Mouse (Mus musculus) ES-Bruce4 (cell line): ENCODE measurements around the gene Wrnip1. TPM values are rescaled to one million over a fixed set of nuclear protein-coding genes. Genes with fewer than 3 reads are reported as not detected.

Experiments
- H3K27ac ChIP-seq: 2 replicates; pipeline ENCODE4 v1.5.1; 2012; ENCODE audit warnings: low read length, inconsistent platforms; ENCODE audit not compliant: insufficient read depth
- H3K27me3 ChIP-seq: 2 replicates; pipeline ENCODE4 v1.6.1; 2012; ENCODE audit warnings: mild to moderate bottlenecking, low read length, inconsistent platforms; ENCODE audit not compliant: control insufficient read depth, poor library complexity, insufficient read depth, severe bottlenecking
- H3K36me3 ChIP-seq: 2 replicates; pipeline ENCODE4 v1.6.1; 2012; ENCODE audit warnings: inconsistent platforms, mild to moderate bottlenecking, low read length, moderate library complexity; ENCODE audit not compliant: control insufficient read depth, poor library complexity, insufficient read depth, severe bottlenecking
- H3K4me1 ChIP-seq: one replicate; pipeline ENCODE4 v1.8.1; 2011; ENCODE audit warnings: low read length; ENCODE audit not compliant: control insufficient read depth, insufficient read depth
- H3K4me3 ChIP-seq: 2 replicates; pipeline ENCODE4 v1.5.1; 2011; ENCODE audit warnings: low read depth, mild to moderate bottlenecking, low read length
- H3K9ac ChIP-seq: 2 replicates; pipeline ENCODE4 v1.6.1; 2012; ENCODE audit warnings: low read depth, mild to moderate bottlenecking, inconsistent platforms; ENCODE audit not compliant: poor library complexity, severe bottlenecking
- H3K9me3 ChIP-seq: replicated peaks from 2 replicates; pipeline ENCODE4 v1.6.1; 2012; ENCODE audit warnings: mild to moderate bottlenecking, low read length, inconsistent platforms; ENCODE audit not compliant: control insufficient read depth, poor library complexity, insufficient read depth, severe bottlenecking
- CTCF ChIP-seq: IDR thresholded peaks from one replicate; pipeline ENCODE4 v1.8.1; 2011; ENCODE audit warnings: low read depth, low read length
- EP300 ChIP-seq: IDR thresholded peaks from 2 replicates; pipeline ENCODE4 v1.6.1; 2011; ENCODE audit warnings: low read depth, low read length; ENCODE audit not compliant: insufficient read depth
- POLR2A ChIP-seq: IDR thresholded peaks from one replicate; pipeline ENCODE4 v1.8.1; 2011; ENCODE audit warnings: low read length; ENCODE audit not compliant: insufficient read depth
- polyA plus RNA-seq: library from polyadenylated mRNA; stranded (reverse); fragments of >200 nt; gene quantifications from 2 replicates; pipeline ENCODE4 v1.2.4, GENCODE M21; 2011; ENCODE audit warnings: low read depth; ENCODE audit not compliant: missing spikeins, insufficient read depth, insufficient read length

The Wrnip1 gene
- polyA plus RNA-seq, 1 experiment = 21.5 TPM

- Histone ChIP-seq H3K9ac (no peak overlapping the region), H3K36me3 (no peaks in the 10 kb centered on the region), H3K4me1 (no peaks in the 10 kb centered on the region), H3K9me3 (no peaks in the 10 kb centered on the region), H3K27ac (no peak overlapping the region), H3K27me3 (no peaks in the 10 kb centered on the region), H3K4me3 (no peak overlapping the region)
- no peak for TF ChIP-seq EP300
- no peak for TF ChIP-seq CTCF
- no peak for TF ChIP-seq POLR2A
These were observed 25.4 kb downstream of the Wrnip1 start for GRCm38 (mm10) chr13:32827111-32827822.

- Histone ChIP-seq H3K27me3 (no peaks in the 10 kb centered on the region), H3K4me1 (no peaks in the 10 kb centered on the region), H3K36me3 (no peaks in the 10 kb centered on the region), H3K4me3 (no peak overlapping the region), H3K9me3 (no peaks in the 10 kb centered on the region), H3K27ac (no peak overlapping the region), H3K9ac (no peak overlapping the region)
- TF ChIP-seq CTCF = peak; percentile 72
- no peak for TF ChIP-seq EP300
These were observed 26.1 kb downstream of the Wrnip1 start for GRCm38 (mm10) chr13:32827951-32828350.

GRCm38 (mm10) chr13:32828886-32829285, 27.0 kb downstream of the Wrnip1 start:
- H3K4me3 ChIP-seq = no peak overlapping the region
- H3K27me3 ChIP-seq = no peaks in the 10 kb centered on the region
- H3K9ac ChIP-seq = no peak overlapping the region
- H3K9me3 ChIP-seq = no peaks in the 10 kb centered on the region
- no peak overlapping the region for H3K27ac ChIP-seq
- H3K36me3 ChIP-seq = no peaks in the 10 kb centered on the region
- TF ChIP-seq CTCF = no peak
- no peak for TF ChIP-seq EP300
- no peak for TF ChIP-seq POLR2A
- no peaks in the 10 kb centered on the region for H3K4me1 ChIP-seq

GRCm38 (mm10) chr13:32831505-32832273, 29.9 kb downstream of the Wrnip1 start:
- H3K4me1 ChIP-seq = no peaks in the 10 kb centered on the region
- H3K36me3 ChIP-seq = no peaks in the 10 kb centered on the region
- H3K9ac ChIP-seq = no peak overlapping the region
- H3K27me3 ChIP-seq = no peaks in the 10 kb centered on the region
- no peak overlapping the region for H3K27ac ChIP-seq
- H3K4me3 ChIP-seq = no peak overlapping the region
- no peak for TF ChIP-seq POLR2A
- H3K9me3 ChIP-seq = no peaks in the 10 kb centered on the region

GRCm38 (mm10) chr13:32832776-32833175, 30.9 kb downstream of the Wrnip1 start:
- Histone ChIP-seq H3K4me1 (no peaks in the 10 kb centered on the region), H3K9ac (no peak overlapping the region), H3K27ac (no peak overlapping the region), H3K4me3 (no peak overlapping the region), H3K36me3 (no peaks in the 10 kb centered on the region), H3K27me3 (no peaks in the 10 kb centered on the region), H3K9me3 (no peaks in the 10 kb centered on the region)
- TF ChIP-seq CTCF (no peak), POLR2A (no peak), EP300 (no peak)

- H3K4me3 ChIP-seq = no peak overlapping the region
- H3K36me3 ChIP-seq = no peaks in the 10 kb centered on the region
- TF ChIP-seq POLR2A (no peak), EP300 (no peak), CTCF (no peak)
These were observed 31.4 kb downstream of the Wrnip1 start for GRCm38 (mm10) chr13:32833237-32833636.

More at GRCm38 (mm10) chr13:32833237-32833636, 31.4 kb downstream of the Wrnip1 start:
- H3K4me1 ChIP-seq = no peaks in the 10 kb centered on the region
- no peaks in the 10 kb centered on the region for H3K27me3 ChIP-seq
- H3K27ac ChIP-seq = no peak overlapping the region
- no peak overlapping the region for H3K9ac ChIP-seq
- no peaks in the 10 kb centered on the region for H3K9me3 ChIP-seq
